Mouse (Mus musculus) midbrain, embryonic 10.5 days (tissue): ENCODE measurements around the gene Ifnk. TPM values are rescaled to one million over a fixed set of nuclear protein-coding genes. Genes with fewer than 3 reads are reported as not detected.

Experiments
- DNase-seq: peaks from one replicate; pipeline ENCODE4 v3.0.0-alpha.2; 2017; ENCODE audit warnings: low spot score
- H3K27ac ChIP-seq: fragments of 300-500 bp; sonication (generic); replicated peaks from 2 replicates; pipeline ENCODE4 v1.5.1; 2016; ENCODE audit warnings: mild to moderate bottlenecking
- H3K27me3 ChIP-seq: fragments of 300-500 bp; sonication (generic); 2 replicates; pipeline ENCODE4 v1.6.1; 2016; ENCODE audit warnings: low read depth, mild to moderate bottlenecking; ENCODE audit not compliant: poor library complexity, severe bottlenecking
- H3K36me3 ChIP-seq: fragments of 300-500 bp; sonication (generic); 2 replicates; pipeline ENCODE4 v1.6.1; 2016; ENCODE audit warnings: mild to moderate bottlenecking, moderate library complexity
- H3K4me1 ChIP-seq: fragments of 300-500 bp; sonication (generic); 2 replicates; pipeline ENCODE4 v1.6.1; 2016
- H3K4me3 ChIP-seq: fragments of 300-500 bp; sonication (generic); 2 replicates; pipeline ENCODE4 v1.5.1; 2016; ENCODE audit warnings: mild to moderate bottlenecking, moderate library complexity
- H3K9me3 ChIP-seq: fragments of 300-500 bp; sonication (generic); replicated peaks from 2 replicates; pipeline ENCODE4 v1.6.1; 2016; ENCODE audit warnings: mild to moderate bottlenecking
- WGBS: fragments of 180-500 bp; shearing (Covaris S2); methylation state at CpG from one replicate; pipeline ENCODE4 v1.1.7; 2016; 5-methylcytosine and 5-hydroxymethylcytosine counted together
- polyA plus RNA-seq: library from polyadenylated mRNA; unstranded; fragments of >200 nt; fragmentation: Nextera tagmentation; extraction: Ambion mirVana; gene quantifications from 2 replicates; pipeline ENCODE4 v1.2.1, GENCODE M21; 2016

The Ifnk gene
- 0.29 and 0.30 TPM in 2 replicates for polyA plus RNA-seq

- H3K9me3 ChIP-seq, result no peaks in the 10 kb centered on the region
- no peak within 1 kb of the TSS for H3K27ac ChIP-seq
- H3K27me3 ChIP-seq, result peaks cover 4% of the 10 kb centered on the region; the same call in 1 of the 2 replicates
- H3K36me3 ChIP-seq, result no peaks in the 10 kb centered on the region
- WGBS, result 86% methylated on average over 4 of the region's 4 CpGs
- H3K4me1 ChIP-seq, result peaks cover 26% of the 10 kb centered on the region
- DNase-seq, result no peak
- H3K4me3 ChIP-seq, result no peak within 1 kb of the TSS
Measured at GRCm38 (mm10) chr4:35151756-35152155, at the start of gene Ifnk. Gene Ifnk, plus strand, starts transcription at chr4:35152056.

DNA sequence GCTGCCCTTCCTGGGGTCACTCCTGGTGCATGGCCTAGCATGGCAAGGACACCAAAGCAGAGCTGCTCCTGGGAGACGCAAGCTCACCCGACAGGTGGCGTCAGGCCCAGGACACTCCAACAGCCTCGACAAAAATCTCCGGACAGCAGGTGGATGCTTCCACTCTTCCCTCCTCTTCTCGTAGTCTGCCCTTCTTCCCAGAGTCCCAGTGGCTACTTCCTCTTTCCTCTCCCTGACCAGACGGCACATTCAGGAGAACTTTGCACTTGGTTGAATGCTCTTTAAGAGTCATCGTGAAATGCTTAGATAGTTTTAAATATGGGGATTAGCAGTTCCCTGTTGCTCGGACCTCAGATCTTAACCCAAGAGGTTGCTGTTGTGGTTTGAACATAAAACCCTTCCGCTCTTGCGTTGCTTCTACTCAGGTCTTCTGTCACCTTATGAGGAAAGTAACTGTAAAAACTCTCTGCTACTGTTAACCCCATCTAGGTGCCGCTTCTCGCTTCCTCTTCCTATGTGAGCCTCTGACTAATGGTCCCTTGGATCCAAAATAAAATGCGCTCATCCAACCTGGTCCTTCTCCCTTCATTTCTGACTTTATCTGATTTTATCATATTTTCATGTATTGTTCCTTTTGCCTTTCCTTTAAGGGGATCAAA is 46.6 kb upstream of the Ifnk start:
- H3K27ac ChIP-seq, result no peak overlapping the region
- no peak overlapping the region for H3K4me3 ChIP-seq
- peaks cover 15% of the 10 kb centered on the region for H3K36me3 ChIP-seq
- peaks cover 26% of the 10 kb centered on the region for H3K4me1 ChIP-seq
- H3K9me3 ChIP-seq, result no peaks in the 10 kb centered on the region; the same call in 1 of the 2 replicates
- no peaks in the 10 kb centered on the region for H3K27me3 ChIP-seq
- DNase-seq, result no peak
- 77% methylated on average over 14 of the region's 14 CpGs for WGBS

DNA sequence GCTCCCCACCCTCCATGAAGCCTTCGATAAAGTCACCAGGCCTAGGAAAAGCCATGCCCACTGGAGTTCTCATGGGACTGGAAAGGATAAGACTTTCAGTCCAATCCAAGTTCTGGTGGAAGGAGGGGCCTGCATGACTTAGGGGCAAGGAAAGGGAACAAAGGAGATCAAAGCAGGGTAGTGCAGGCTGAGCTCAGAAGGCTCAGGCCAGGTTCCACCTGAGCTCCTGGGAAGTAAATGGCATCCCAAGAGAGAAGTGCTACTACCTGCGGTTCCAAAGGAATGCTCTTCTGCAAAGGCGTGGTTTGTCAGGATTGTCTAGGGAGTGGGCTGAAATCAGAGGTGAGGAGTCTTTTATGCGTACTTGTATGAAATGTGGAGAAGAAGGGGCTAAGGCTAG is 39.4 kb upstream of the Ifnk start:
- peaks cover 30% of the 10 kb centered on the region for H3K36me3 ChIP-seq
- H3K4me3 ChIP-seq, result no peak overlapping the region
- WGBS, result 88% methylated on average over 4 of the region's 4 CpGs
- no peaks in the 10 kb centered on the region for H3K27me3 ChIP-seq
- no peak for DNase-seq
- 0 out of 2 replicates have a peak overlapping the region, but pooled peaks have one; percentile 9 for H3K27ac ChIP-seq
- H3K9me3 ChIP-seq, result no peaks in the 10 kb centered on the region; the same call in 1 of the 2 replicates
- H3K4me1 ChIP-seq, result peaks cover 47% of the 10 kb centered on the region

DNA sequence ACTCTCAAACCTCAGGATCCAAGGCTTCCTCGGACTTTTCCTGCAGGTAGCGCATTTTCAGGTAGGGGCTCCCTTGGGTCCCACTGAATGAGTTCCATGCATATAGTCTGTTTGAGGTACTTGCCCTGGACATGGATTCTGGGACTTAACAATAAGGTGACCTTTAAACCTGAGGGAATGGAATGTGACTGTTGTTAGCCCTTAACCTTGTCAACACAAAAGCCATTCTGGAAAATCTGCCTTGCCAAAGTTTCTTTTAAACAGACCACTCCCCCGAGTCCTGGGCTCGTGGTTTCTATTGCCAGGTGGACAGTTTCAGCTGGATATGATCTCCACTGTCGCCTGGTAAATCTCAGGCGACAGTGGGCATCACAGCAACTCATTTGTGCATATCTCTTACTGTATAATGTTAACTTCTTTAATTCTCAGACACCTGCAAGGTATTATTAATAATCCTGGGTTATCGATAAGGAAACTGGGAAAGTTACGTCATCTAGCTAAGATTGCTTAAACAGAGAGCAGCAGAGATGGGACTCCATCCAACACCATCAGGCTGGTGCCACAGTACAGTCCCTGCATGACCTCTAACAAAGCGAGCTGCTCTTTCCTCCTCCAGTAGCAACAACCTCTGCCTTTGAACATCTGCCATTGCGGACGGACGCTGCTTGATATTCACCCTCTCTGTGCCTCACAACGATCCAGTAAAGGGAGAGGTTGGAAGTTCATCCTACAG is 38.2 kb upstream of the Ifnk start:
- no peak overlapping the region for H3K4me3 ChIP-seq
- H3K27me3 ChIP-seq, result no peaks in the 10 kb centered on the region
- peak overlapping the region; percentile 33; the same call in 1 of the 2 replicates for H3K27ac ChIP-seq
- 82% methylated on average over 13 of the region's 13 CpGs for WGBS
- DNase-seq, result no peak
- H3K36me3 ChIP-seq, result peaks cover 21% of the 10 kb centered on the region; the same call in 1 of the 2 replicates
- no peaks in the 10 kb centered on the region; the same call in 1 of the 2 replicates for H3K9me3 ChIP-seq
- peaks cover 50% of the 10 kb centered on the region for H3K4me1 ChIP-seq

- Histone ChIP-seq H3K27me3 (no peaks in the 10 kb centered on the region), H3K9me3 (no peaks in the 10 kb centered on the region), H3K4me3 (no peak overlapping the region), H3K36me3 (peaks cover 16% of the 10 kb centered on the region; the same call in 1 of the 2 replicates), H3K4me1 (peaks cover 50% of the 10 kb centered on the region), H3K27ac (peak overlapping the region; percentile 39; the same call in 1 of the 2 replicates)
- no peak for DNase-seq
- 81% methylated on average over 2 of the region's 2 CpGs for WGBS
Measured at GRCm38 (mm10) chr4:35114950-35115349, 36.9 kb upstream of the Ifnk start.

- no peak overlapping the region for H3K4me3 ChIP-seq
- 29% methylated on average over 6 of the region's 6 CpGs for WGBS
- H3K27me3 ChIP-seq, result no peaks in the 10 kb centered on the region
- H3K27ac ChIP-seq, result peak overlapping the region; percentile 39; the same call in 1 of the 2 replicates
- H3K4me1 ChIP-seq, result peaks cover 59% of the 10 kb centered on the region
- peak; percentile 54 for DNase-seq
- no peaks in the 10 kb centered on the region for H3K9me3 ChIP-seq
- H3K36me3 ChIP-seq, result peaks cover 11% of the 10 kb centered on the region; the same call in 1 of the 2 replicates
Measured at GRCm38 (mm10) chr4:35115933-35116332, 35.9 kb upstream of the Ifnk start.

GRCm38 (mm10) chr4:35117144-35117543 is 34.7 kb upstream of the Ifnk start:
- 90% methylated on average over 3 of the region's 3 CpGs for WGBS
- Histone ChIP-seq H3K4me3 (no peak overlapping the region), H3K27ac (no peak overlapping the region), H3K9me3 (no peaks in the 10 kb centered on the region), H3K36me3 (0 out of 2 replicates have a peak, but pooled peaks cover 6% of the 10 kb centered on the region), H3K4me1 (peaks cover 71% of the 10 kb centered on the region), H3K27me3 (no peaks in the 10 kb centered on the region)
- no peak for DNase-seq

DNA sequence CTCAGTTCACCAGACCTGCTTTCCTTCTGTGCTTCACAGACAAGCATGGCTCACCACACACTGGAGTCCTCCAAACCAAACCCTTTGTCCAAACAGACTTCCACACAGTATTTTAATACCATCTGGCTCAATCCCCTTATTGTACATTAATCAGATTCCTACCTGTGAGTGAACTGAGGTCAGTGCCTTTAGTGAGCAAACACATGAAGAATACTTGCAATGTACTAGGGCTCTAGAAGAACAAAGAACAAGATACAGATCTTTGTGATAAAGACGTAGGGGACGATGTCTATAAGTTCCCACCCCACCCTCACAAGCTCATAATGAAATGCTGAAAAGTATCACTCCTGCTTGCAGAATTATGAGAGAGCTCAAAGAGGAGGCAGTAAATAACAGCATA is 33.0 kb upstream of the Ifnk start:
- peaks cover 74% of the 10 kb centered on the region for H3K4me1 ChIP-seq
- H3K27me3 ChIP-seq, result no peaks in the 10 kb centered on the region
- no peak for DNase-seq
- H3K27ac ChIP-seq, result no peak overlapping the region
- no peak overlapping the region for H3K4me3 ChIP-seq
- no peaks in the 10 kb centered on the region for H3K36me3 ChIP-seq
- no peaks in the 10 kb centered on the region for H3K9me3 ChIP-seq
- WGBS, result 87% methylated on average over 2 of the region's 2 CpGs

DNA sequence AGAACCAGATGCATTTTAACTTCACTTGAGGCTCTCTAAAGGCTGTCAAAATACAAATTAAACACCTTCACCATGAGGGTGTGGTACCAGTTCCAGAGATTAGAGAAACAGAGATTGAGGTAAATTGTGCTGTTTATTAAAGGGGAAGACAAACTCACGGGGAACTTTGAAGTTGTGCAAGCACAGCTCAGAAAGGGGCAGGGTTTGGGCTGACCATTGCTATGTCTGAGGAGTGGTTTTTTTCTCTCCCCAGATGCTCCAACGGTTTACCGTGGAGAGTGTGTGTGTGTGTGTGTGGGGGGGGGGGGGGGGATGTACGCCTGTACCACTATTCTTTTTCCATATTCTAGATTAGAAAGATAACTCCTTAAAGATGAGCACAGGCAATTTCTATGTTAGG is 31.7 kb upstream of the Ifnk start:
- Histone ChIP-seq H3K36me3 (no peaks in the 10 kb centered on the region), H3K27ac (no peak overlapping the region), H3K27me3 (no peaks in the 10 kb centered on the region), H3K4me1 (peaks cover 75% of the 10 kb centered on the region), H3K4me3 (no peak overlapping the region), H3K9me3 (no peaks in the 10 kb centered on the region)
- DNase-seq, result no peak
- WGBS, result 78% methylated on average over 4 of the region's 4 CpGs

GRCm38 (mm10) chr4:35120575-35120974 is 31.3 kb upstream of the Ifnk start:
- DNase-seq, result no peak
- no peaks in the 10 kb centered on the region for H3K36me3 ChIP-seq
- H3K27ac ChIP-seq, result no peak overlapping the region
- H3K9me3 ChIP-seq, result no peaks in the 10 kb centered on the region
- H3K4me3 ChIP-seq, result no peak overlapping the region
- H3K27me3 ChIP-seq, result no peaks in the 10 kb centered on the region
- WGBS, result 89% methylated on average over 8 of the region's 8 CpGs
- H3K4me1 ChIP-seq, result peaks cover 75% of the 10 kb centered on the region

DNA sequence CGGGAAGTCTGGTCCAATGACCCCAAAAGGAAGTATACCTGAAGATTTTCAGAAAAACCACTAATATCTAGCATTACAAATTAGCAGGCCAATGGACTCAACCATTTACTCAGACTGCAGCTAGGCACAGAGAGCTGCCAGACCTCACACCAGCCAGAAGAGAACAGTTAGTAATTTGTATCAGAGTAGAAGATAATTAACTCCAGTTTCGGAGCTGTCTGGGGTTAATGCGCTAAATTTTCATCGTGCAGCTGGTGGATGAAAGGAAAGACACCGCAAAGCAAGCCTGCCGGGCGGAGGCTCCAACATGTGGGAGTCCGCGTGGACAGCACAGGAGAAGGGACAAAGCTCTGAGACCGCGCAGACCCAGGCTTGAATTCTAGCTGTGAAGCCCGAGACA is 30.8 kb upstream of the Ifnk start:
- H3K9me3 ChIP-seq, result no peaks in the 10 kb centered on the region
- peaks cover 75% of the 10 kb centered on the region for H3K4me1 ChIP-seq
- no peaks in the 10 kb centered on the region for H3K27me3 ChIP-seq
- DNase-seq, result no peak
- peak overlapping the region; percentile 61 for H3K27ac ChIP-seq
- WGBS, result 62% methylated on average over 12 of the region's 12 CpGs
- peak overlapping the region; percentile 7; the same call in 1 of the 2 replicates for H3K4me3 ChIP-seq
- H3K36me3 ChIP-seq, result no peaks in the 10 kb centered on the region

DNA sequence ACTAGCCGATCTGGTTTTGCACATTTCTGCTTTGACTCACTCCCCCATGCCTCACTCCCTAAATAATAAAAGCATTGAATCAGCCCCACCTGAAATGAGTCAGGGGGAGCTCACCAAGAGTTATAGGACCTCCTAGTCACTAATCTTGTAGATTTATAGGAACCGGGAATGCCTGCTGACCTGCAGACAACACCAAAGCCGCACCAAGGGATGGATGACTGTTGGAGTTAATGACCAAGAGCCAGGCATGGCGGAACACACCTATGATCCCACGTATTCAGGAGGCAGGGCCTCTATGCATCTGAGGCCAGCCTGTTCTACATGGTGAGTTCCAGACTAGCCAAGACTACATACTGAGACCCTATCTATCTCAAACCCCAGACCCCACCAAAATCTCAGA is 28.8 kb upstream of the Ifnk start:
- Histone ChIP-seq H3K4me3 (peak overlapping the region; percentile 24; the same call in 1 of the 2 replicates), H3K4me1 (peaks cover 80% of the 10 kb centered on the region), H3K9me3 (no peaks in the 10 kb centered on the region), H3K36me3 (no peaks in the 10 kb centered on the region), H3K27me3 (no peaks in the 10 kb centered on the region), H3K27ac (peak overlapping the region; percentile 52)
- WGBS, result 74% methylated on average over 5 of the region's 5 CpGs
- DNase-seq, result no peak

GRCm38 (mm10) chr4:35124027-35124426 is 27.8 kb upstream of the Ifnk start:
- Histone ChIP-seq H3K9me3 (no peaks in the 10 kb centered on the region), H3K36me3 (no peaks in the 10 kb centered on the region), H3K4me1 (peaks cover 87% of the 10 kb centered on the region), H3K4me3 (peak overlapping the region; percentile 38), H3K27ac (peak overlapping the region; percentile 83), H3K27me3 (no peaks in the 10 kb centered on the region)
- WGBS, result 84% methylated on average over 11 of the region's 11 CpGs
- DNase-seq, result no peak
